Mouse (Mus musculus): ENCODE measurements at regions not wholly inside any gene's neighbourhood (a gene's known extent, or its start where the extent isn't known, plus 50 kb on each side); places are given as distances from the start of the nearest gene placed in this dataset.

DNA sequence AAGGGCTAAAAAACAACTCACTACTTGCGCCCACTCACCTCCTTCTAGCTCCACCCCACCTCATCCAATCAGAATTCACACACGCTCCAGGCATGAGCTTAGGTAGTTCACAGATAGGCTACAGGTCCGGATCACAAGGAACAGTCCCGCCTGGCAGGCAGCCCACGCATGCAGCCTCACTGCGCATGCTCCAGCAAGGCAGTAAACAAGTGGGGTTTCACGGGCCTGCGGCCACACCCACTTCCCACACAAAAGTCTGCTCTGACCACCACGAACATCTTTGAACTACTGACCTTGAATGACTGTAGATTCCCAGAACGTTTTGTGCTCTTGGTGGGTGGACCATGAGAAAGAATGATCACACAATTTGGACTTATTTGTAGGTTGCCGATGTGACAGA lies 62.7 kb upstream of the Mark1 start:
- H3K27me3 ChIP-seq (replicated peaks), result no peaks in the 10 kb centered on the region
- H3K9ac ChIP-seq, result no peak overlapping the region
- no peaks in the 10 kb centered on the region for H3K36me3 ChIP-seq
- no peak overlapping the region for H3K4me2 ChIP-seq
- no peak for ATAC-seq (ENCODE audit: insufficient number of reproducible peaks, low FRiP score)
- 74% methylated on average over 11 of the region's 11 CpGs for WGBS
- no peak overlapping the region for H3K4me3 ChIP-seq
- H3K27ac ChIP-seq (ENCODE audit: poor library complexity, severe bottlenecking), result no peak overlapping the region
- H3K4me1 ChIP-seq (replicated peaks), result no peaks in the 10 kb centered on the region
- no peaks in the 10 kb centered on the region for H3K9me3 ChIP-seq (replicated peaks)

DNA sequence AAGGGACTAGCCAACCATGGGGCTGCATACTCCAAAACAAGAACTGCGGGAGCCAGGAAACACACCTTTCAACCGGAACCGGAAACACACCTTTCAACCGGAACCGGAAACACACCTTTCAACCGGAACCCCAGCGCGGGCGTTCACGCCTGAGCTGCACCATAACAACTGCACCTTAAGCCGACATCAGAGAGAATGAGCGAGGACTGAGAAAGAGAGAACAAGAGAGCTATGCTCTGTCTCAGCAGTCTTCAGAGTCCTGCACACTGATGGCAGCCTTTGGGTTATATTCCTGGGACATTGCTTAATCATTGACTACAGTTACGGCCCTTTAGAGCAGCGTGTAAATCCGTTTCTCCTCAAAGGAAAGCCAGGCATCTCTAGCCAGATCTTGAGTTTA lies 58.1 kb upstream of the Mark1 start:
- Histone ChIP-seq H3K4me1 (replicated peaks) (no peaks in the 10 kb centered on the region), H3K9me3 (replicated peaks) (no peaks in the 10 kb centered on the region), H3K4me3 (no peak overlapping the region), H3K27me3 (replicated peaks) (no peaks in the 10 kb centered on the region), H3K4me2 (no peak overlapping the region), H3K27ac (ENCODE audit: poor library complexity, severe bottlenecking) (no peak overlapping the region), H3K9ac (no peak overlapping the region), H3K36me3 (no peaks in the 10 kb centered on the region)
- ATAC-seq (ENCODE audit: insufficient number of reproducible peaks, low FRiP score), result no peak
- 86% methylated on average over 15 of the region's 15 CpGs for WGBS

DNA sequence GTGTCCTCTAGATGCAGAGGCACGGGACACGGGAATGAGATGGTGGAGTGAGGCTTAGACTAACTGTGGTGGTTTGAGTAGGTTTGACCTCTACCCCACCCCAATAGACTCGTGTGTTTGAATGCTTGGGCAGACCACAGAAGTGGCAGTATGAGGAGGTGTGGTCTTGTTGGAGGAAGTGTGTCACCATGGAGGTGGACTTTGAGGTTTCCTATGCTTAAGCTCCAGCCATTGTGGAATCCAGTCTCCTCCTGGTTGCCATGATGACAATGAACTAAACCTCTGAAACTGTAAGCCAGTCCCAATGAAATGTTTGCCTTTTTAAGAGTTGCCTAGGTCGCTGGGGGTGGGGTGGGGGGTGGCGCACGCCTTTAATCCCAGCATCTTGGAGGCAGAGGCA lies 53.3 kb upstream of the Mark1 start:
- no peak overlapping the region for H3K27ac ChIP-seq (ENCODE audit: poor library complexity, severe bottlenecking)
- no peak overlapping the region for H3K9ac ChIP-seq
- H3K4me3 ChIP-seq, result no peak overlapping the region
- H3K27me3 ChIP-seq (replicated peaks), result no peaks in the 10 kb centered on the region
- no peaks in the 10 kb centered on the region for H3K9me3 ChIP-seq (replicated peaks)
- H3K4me1 ChIP-seq (replicated peaks), result peaks cover 9% of the 10 kb centered on the region
- no peaks in the 10 kb centered on the region for H3K36me3 ChIP-seq
- 81% methylated on average over 6 of the region's 6 CpGs for WGBS
- H3K4me2 ChIP-seq, result no peak overlapping the region
- ATAC-seq (ENCODE audit: insufficient number of reproducible peaks, low FRiP score), result no peak

DNA sequence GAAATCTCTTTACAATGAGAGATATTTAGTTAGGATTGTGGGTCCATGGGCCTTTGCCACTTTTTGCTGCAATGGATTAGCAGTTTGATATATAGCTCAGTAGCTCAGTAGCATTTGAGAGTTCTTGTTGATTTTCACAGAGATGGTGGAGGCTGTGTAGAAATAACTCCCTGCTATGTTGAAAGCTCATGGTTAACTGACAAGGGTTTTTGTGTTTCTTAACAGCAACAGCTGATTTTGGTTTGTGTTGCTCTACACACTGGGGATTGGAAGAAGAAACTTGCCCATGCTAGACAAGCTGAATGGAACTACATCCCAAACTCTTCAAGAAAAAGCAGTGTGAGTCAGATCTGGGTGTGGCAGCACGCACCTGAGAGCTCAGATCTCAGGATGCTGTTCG lies 50.6 kb upstream of the Mark1 start:
- no peak overlapping the region for H3K4me3 ChIP-seq
- ATAC-seq (ENCODE audit: insufficient number of reproducible peaks, low FRiP score), result no peak
- H3K9ac ChIP-seq, result no peak overlapping the region
- H3K9me3 ChIP-seq (replicated peaks), result no peaks in the 10 kb centered on the region
- no peak overlapping the region for H3K27ac ChIP-seq (ENCODE audit: poor library complexity, severe bottlenecking)
- WGBS, result 76% methylated on average over 2 of the region's 2 CpGs
- H3K4me1 ChIP-seq (replicated peaks), result peaks cover 18% of the 10 kb centered on the region
- H3K36me3 ChIP-seq, result no peaks in the 10 kb centered on the region
- H3K27me3 ChIP-seq (replicated peaks), result no peaks in the 10 kb centered on the region
- no peak overlapping the region for H3K4me2 ChIP-seq
